Mouse (Mus musculus) heart, embryonic 13.5 days (tissue): ENCODE results near the gene Mcf2l. TPM values are rescaled to one million over a fixed set of nuclear protein-coding genes. Genes with fewer than 3 reads are reported as not detected.

Experiments used
- ATAC-seq: fragments of 200-750 bp; cut with Nextera tagmentation; 2 replicates; pipeline ENCODE4 v1.8.0; 2017; ENCODE audit warnings: moderate TSS enrichment; ENCODE audit not compliant: insufficient number of reproducible peaks, low FRiP score, low TSS enrichment; ENCODE audit errors: extremely low read depth
- H3K27ac ChIP-seq: fragments of 300-500 bp; sonication (generic); replicated peaks from 2 replicates; pipeline ENCODE4 v1.5.1; 2015; ENCODE audit warnings: moderate library complexity, mild to moderate bottlenecking, inconsistent platforms
- H3K27me3 ChIP-seq: fragments of 300-500 bp; sonication (generic); replicated peaks from 2 replicates; pipeline ENCODE4 v1.6.1; 2015; ENCODE audit warnings: mild to moderate bottlenecking, inconsistent platforms
- H3K36me3 ChIP-seq: fragments of 300-500 bp; sonication (generic); 2 replicates; pipeline ENCODE4 v1.6.1; 2015; ENCODE audit warnings: mild to moderate bottlenecking, inconsistent platforms
- H3K4me1 ChIP-seq: fragments of 300-500 bp; sonication (generic); 2 replicates; pipeline ENCODE4 v1.6.1; 2015; ENCODE audit warnings: inconsistent platforms
- H3K4me2 ChIP-seq: fragments of 300-500 bp; sonication (generic); 2 replicates; pipeline ENCODE4 v1.6.1; 2015; ENCODE audit warnings: inconsistent platforms, mild to moderate bottlenecking, moderate library complexity
- H3K4me3 ChIP-seq: fragments of 300-500 bp; sonication (generic); 2 replicates; pipeline ENCODE4 v1.5.1; 2015; ENCODE audit warnings: moderate library complexity, mild to moderate bottlenecking, inconsistent platforms
- H3K9ac ChIP-seq: fragments of 300-500 bp; sonication (generic); 2 replicates; pipeline ENCODE4 v1.6.1; 2015; ENCODE audit warnings: inconsistent platforms, mild to moderate bottlenecking, moderate library complexity
- H3K9me3 ChIP-seq: fragments of 300-500 bp; sonication (generic); 2 replicates; pipeline ENCODE4 v1.6.1; 2016; ENCODE audit warnings: inconsistent platforms
- WGBS: fragments of 180-500 bp; shearing (Covaris S2); methylation state at CpG from one replicate; pipeline ENCODE4 v1.1.7; 2015; ENCODE audit warnings: mixed read lengths; 5-methylcytosine and 5-hydroxymethylcytosine counted together
- polyA plus RNA-seq: library from polyadenylated mRNA; unstranded; fragments of >200 nt; fragmentation: Nextera tagmentation; extraction: Ambion mirVana; gene quantifications from 2 replicates; pipeline ENCODE4 v1.2.1, GENCODE M21; 2015

Mcf2l gene
- polyA plus RNA-seq, 1 experiment from 2014 or later = 7.1 TPM

- no peak for ATAC-seq
- Histone ChIP-seq H3K27ac (no peak overlapping the region), H3K9ac (no peak overlapping the region), H3K9me3 (0 out of 2 replicates have a peak, but pooled peaks cover 9% of the 10 kb centered on the region), H3K4me1 (0 out of 2 replicates have a peak, but pooled peaks cover 5% of the 10 kb centered on the region), H3K36me3 (peaks cover 11% of the 10 kb centered on the region; the same call in 1 of the 2 replicates), H3K27me3 (peaks cover 11% of the 10 kb centered on the region; the same call in 1 of the 2 replicates), H3K4me3 (no peak overlapping the region), H3K4me2 (no peak overlapping the region)
- WGBS = 26% methylated on average over 5 of the region's 5 CpGs
Observed at GRCm38 (mm10) chr8:12978726-12979125, 105.1 kb downstream of the Mcf2l start.

GRCm38 (mm10) chr8:12983681-12984467, 110.3 kb downstream of the Mcf2l start:
- WGBS = 72% methylated on average over 18 of the region's 18 CpGs
- Histone ChIP-seq H3K4me3 (no peak overlapping the region), H3K9me3 (0 out of 2 replicates have a peak, but pooled peaks cover 9% of the 10 kb centered on the region), H3K27ac (no peak overlapping the region), H3K27me3 (no peaks in the 10 kb centered on the region), H3K4me2 (no peak overlapping the region), H3K9ac (no peak overlapping the region), H3K4me1 (peaks cover 10% of the 10 kb centered on the region), H3K36me3 (no peaks in the 10 kb centered on the region)
- no peak for ATAC-seq

DNA sequence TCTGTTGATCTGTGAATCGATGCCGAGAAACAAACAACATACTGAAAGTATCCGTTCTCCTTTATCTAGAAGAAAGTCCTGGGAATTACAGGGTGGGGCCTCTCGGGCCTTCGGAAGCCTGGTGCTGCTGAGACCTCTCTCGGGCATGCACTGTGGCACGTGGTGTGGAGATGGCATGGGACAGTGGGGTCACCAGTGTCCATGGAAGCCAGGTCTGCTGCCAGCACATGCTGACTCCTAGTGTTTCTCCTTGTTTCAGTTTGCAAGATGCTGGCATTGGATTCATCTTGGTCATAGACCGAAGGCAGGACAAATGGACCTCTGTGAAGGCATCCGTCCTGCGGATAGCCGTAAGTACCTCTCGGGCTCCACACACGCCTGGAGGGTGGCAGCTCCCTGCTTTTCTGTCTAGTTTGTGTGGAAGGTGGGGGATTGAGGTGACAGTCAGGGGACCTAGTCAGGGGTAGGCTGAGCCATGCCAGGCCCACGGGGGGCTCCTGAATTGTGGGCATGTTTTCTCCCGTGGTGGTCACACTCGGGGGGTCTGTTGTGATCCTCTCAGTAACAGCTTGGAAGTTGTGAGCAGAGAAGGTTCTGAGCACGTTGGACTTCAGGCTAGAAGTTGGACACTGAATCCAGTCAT, 111.1 kb downstream of the Mcf2l start:
- no peak overlapping the region for H3K9ac ChIP-seq
- H3K4me2 ChIP-seq = no peak overlapping the region
- 83% methylated on average over 17 of the region's 17 CpGs for WGBS
- H3K36me3 ChIP-seq = no peaks in the 10 kb centered on the region
- peaks cover 8% of the 10 kb centered on the region for H3K4me1 ChIP-seq
- ATAC-seq = no peak
- no peak overlapping the region for H3K27ac ChIP-seq
- H3K27me3 ChIP-seq = no peaks in the 10 kb centered on the region
- H3K9me3 ChIP-seq = 0 out of 2 replicates have a peak, but pooled peaks cover 9% of the 10 kb centered on the region
- H3K4me3 ChIP-seq = no peak overlapping the region

GRCm38 (mm10) chr8:12985259-12985658, 111.7 kb downstream of the Mcf2l start:
- WGBS = 81% methylated on average over 13 of the region's 13 CpGs
- H3K27me3 ChIP-seq = no peaks in the 10 kb centered on the region
- H3K4me3 ChIP-seq = no peak overlapping the region
- no peaks in the 10 kb centered on the region for H3K36me3 ChIP-seq
- H3K4me1 ChIP-seq = peaks cover 8% of the 10 kb centered on the region
- H3K9me3 ChIP-seq = 0 out of 2 replicates have a peak, but pooled peaks cover 9% of the 10 kb centered on the region
- H3K4me2 ChIP-seq = no peak overlapping the region
- no peak overlapping the region for H3K9ac ChIP-seq
- no peak overlapping the region for H3K27ac ChIP-seq
- no peak for ATAC-seq

GRCm38 (mm10) chr8:12987571-12987970, 114.0 kb downstream of the Mcf2l start:
- Histone ChIP-seq H3K27ac (no peak overlapping the region), H3K4me2 (peak overlapping the region; percentile 20; the same call in 1 of the 2 replicates), H3K36me3 (no peaks in the 10 kb centered on the region), H3K4me1 (peaks cover 14% of the 10 kb centered on the region), H3K4me3 (no peak overlapping the region), H3K27me3 (no peaks in the 10 kb centered on the region), H3K9ac (peak overlapping the region; percentile 66), H3K9me3 (no peaks in the 10 kb centered on the region)
- no peak for ATAC-seq
- 33% methylated on average over 8 of the region's 8 CpGs for WGBS

- 71% methylated on average over 13 of the region's 13 CpGs for WGBS
- Histone ChIP-seq H3K4me3 (no peak overlapping the region), H3K27me3 (no peaks in the 10 kb centered on the region), H3K36me3 (no peaks in the 10 kb centered on the region), H3K4me2 (no peak overlapping the region), H3K27ac (no peak overlapping the region), H3K9me3 (no peaks in the 10 kb centered on the region), H3K9ac (no peak overlapping the region), H3K4me1 (peaks cover 18% of the 10 kb centered on the region)
- no peak for ATAC-seq
Observed at GRCm38 (mm10) chr8:12988722-12989430, 115.3 kb downstream of the Mcf2l start.

DNA sequence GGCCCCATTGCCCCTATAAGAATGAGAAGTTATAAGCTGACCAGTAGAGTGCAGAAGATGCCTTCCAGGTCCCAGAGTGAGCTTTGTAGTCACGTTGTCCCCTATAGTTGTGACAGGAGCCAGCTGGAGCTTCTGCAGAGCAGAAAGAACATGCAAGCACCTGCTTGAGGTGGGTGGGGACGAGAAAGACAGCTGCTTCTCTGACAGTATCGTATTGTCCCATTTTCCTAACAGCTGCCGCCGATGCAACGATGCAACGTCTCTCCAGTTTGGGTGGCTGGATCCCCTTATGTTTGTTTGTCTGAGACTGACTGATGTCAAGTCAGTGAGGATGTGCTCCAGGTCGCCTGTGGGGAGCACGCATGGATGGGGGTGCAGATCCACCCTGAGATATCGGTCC, 117.8 kb downstream of the Mcf2l start:
- WGBS = 70% methylated on average over 10 of the region's 10 CpGs
- no peak overlapping the region for H3K4me3 ChIP-seq
- H3K9ac ChIP-seq = no peak overlapping the region
- peaks cover 22% of the 10 kb centered on the region for H3K4me1 ChIP-seq
- no peaks in the 10 kb centered on the region for H3K27me3 ChIP-seq
- H3K9me3 ChIP-seq = no peaks in the 10 kb centered on the region
- no peak for ATAC-seq
- H3K4me2 ChIP-seq = no peak overlapping the region
- H3K36me3 ChIP-seq = no peaks in the 10 kb centered on the region
- H3K27ac ChIP-seq = no peak overlapping the region

DNA sequence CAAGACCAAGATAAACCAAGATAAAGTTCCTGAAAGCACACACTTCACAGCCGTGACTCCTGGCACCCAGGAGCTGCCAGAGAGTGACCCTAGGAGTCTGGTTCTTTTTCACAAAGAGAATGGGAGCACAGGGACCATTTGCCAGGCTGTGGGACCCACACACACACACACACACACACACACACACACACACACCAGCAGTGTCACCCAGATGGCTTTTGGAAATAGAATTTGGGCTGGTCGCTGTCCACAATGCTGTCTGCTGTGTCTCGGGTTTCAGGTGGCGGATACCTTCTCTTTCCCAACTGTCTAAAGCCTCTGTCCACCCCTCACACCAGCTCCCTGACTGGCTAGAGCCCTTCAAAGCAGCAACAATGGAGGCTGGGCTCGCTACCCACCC, 120.9 kb downstream of the Mcf2l start:
- ATAC-seq = no peak
- Histone ChIP-seq H3K4me1 (peaks cover 35% of the 10 kb centered on the region), H3K9me3 (no peaks in the 10 kb centered on the region), H3K4me2 (no peak overlapping the region), H3K4me3 (no peak overlapping the region), H3K9ac (no peak overlapping the region), H3K36me3 (no peaks in the 10 kb centered on the region), H3K27ac (no peak overlapping the region), H3K27me3 (no peaks in the 10 kb centered on the region)
- WGBS = 64% methylated on average over 5 of the region's 5 CpGs

GRCm38 (mm10) chr8:12995481-12995880, 121.9 kb downstream of the Mcf2l start:
- Histone ChIP-seq H3K4me1 (peaks cover 39% of the 10 kb centered on the region), H3K9me3 (no peaks in the 10 kb centered on the region), H3K36me3 (peaks cover 1% of the 10 kb centered on the region; the same call in 1 of the 2 replicates), H3K9ac (no peak overlapping the region), H3K4me2 (no peak overlapping the region), H3K27ac (peak overlapping the region; percentile 48; the same call in 1 of the 2 replicates), H3K27me3 (no peaks in the 10 kb centered on the region), H3K4me3 (no peak overlapping the region)
- WGBS = 64% methylated on average over 5 of the region's 5 CpGs
- no peak for ATAC-seq

DNA sequence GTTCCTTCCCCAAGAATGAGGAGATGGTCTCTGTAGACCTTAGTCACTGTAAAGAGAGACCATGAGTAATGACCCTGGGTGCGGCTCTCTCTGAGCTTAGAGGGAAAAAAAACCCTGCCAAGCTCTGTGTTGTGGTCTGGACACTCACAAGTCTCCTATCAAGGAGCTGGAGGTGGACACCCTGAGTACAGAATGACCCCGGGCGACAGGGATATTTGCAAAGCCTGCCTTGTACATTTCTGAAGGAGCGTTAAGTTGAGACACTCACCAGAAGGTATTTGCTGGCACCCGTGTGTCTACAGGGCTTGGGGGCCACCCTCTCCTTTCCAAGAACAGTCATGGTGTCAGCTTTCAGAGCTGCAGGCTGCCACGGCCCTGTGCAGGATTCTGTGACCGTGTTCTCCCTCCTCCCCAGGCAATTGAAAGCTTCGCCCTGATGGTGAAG, 123.2 kb downstream of the Mcf2l start:
- 0 out of 2 replicates have a peak, but pooled peaks have one; percentile 30 for ATAC-seq
- peaks cover 7% of the 10 kb centered on the region; the same call in 1 of the 2 replicates for H3K36me3 ChIP-seq
- peaks cover 39% of the 10 kb centered on the region for H3K4me1 ChIP-seq
- 20% methylated on average over 8 of the region's 8 CpGs for WGBS
- no peak overlapping the region for H3K4me3 ChIP-seq
- no peaks in the 10 kb centered on the region for H3K27me3 ChIP-seq
- H3K9me3 ChIP-seq = no peaks in the 10 kb centered on the region
- H3K4me2 ChIP-seq = no peak overlapping the region; the same call in 1 of the 2 replicates
- H3K9ac ChIP-seq = 0 out of 2 replicates have a peak overlapping the region, but pooled peaks have one; percentile 8
- peak overlapping the region; percentile 48 for H3K27ac ChIP-seq

DNA sequence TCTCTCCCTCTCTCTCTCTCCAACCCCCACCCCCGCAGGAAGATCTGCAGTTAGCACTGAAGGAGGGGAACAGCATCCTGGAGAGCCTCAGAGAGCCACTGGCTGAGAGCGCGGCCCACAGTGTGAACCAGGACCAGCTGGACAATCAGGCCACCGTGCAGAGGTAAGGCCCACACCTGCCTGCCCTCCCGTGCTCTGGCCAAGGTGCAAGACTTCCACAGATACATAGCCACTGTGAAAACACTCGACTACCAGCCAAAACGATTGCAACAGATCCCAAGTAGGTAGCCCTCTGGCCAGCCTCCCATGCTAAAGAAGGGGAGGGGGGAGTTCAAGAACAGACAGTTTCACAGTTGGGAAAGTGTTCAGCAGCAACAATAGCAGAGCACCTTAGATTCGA, 124.7 kb downstream of the Mcf2l start:
- WGBS = 63% methylated on average over 7 of the region's 8 CpGs
- H3K27ac ChIP-seq = no peak overlapping the region
- H3K4me3 ChIP-seq = no peak overlapping the region
- H3K27me3 ChIP-seq = no peaks in the 10 kb centered on the region
- peak overlapping the region; percentile 14; the same call in 1 of the 2 replicates for H3K9ac ChIP-seq
- peaks cover 29% of the 10 kb centered on the region for H3K4me1 ChIP-seq
- H3K4me2 ChIP-seq = no peak overlapping the region
- ATAC-seq = no peak
- no peaks in the 10 kb centered on the region for H3K9me3 ChIP-seq
- peaks cover 19% of the 10 kb centered on the region for H3K36me3 ChIP-seq
